Mouse (Mus musculus) small intestine, adult 2 months (tissue): ENCODE data around the gene Sdk2.

Source experiments
- CTCF ChIP-seq: fragments of 200-500 bp; IDR thresholded peaks from 2 replicates; pipeline ENCODE4 v1.5.1; 2012; ENCODE audit warnings: low read depth, mild to moderate bottlenecking, control low read depth, inconsistent platforms, low read length, moderate library complexity, mixed read lengths; ENCODE audit not compliant: insufficient replicate concordance, insufficient read length; ENCODE audit errors: extremely low read depth
- POLR2A ChIP-seq: fragments of 200-500 bp; IDR thresholded peaks from 2 replicates; pipeline ENCODE4 v1.6.1; 2012; ENCODE audit warnings: low read depth, mild to moderate bottlenecking, control low read depth, inconsistent platforms, low read length, moderate library complexity

DNA sequence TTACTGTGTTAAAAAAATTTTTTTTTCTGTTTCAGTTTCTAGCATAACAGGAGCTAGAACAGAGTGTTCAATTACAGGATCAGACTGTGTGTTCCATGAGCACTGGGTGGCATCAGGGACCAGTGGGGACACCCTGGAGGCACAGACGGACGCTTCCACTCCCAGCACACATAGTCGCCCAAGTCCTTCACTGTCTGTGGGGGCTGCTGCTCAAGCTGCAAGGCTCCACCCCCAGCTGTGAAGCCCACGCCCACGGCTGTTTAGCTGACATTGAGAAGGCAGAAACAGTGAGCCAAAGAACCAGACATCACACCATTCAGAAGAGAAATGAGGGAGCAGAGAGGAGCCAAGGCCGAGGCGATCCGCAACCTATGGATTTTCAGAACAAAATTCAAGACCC, 3.3 kb upstream of the Sdk2 start:
- TF ChIP-seq POLR2A (no peak), CTCF (no peak)
